Mouse (Mus musculus) hindbrain, embryonic 10.5 days (tissue): ENCODE results near the gene Sel1l. TPM values are rescaled to one million over a fixed set of nuclear protein-coding genes. Genes with fewer than 3 reads are reported as not detected.
"Not testable (repeated sequence)": the region's sequence is repeated elsewhere in the genome, so short reads cannot be mapped to it uniquely, and the experiment has no call there.

Experiments used
- DNase-seq: peaks from one replicate; pipeline ENCODE4 v3.0.0-alpha.2; 2017; ENCODE audit warnings: low spot score
- H3K27ac ChIP-seq: fragments of 300-500 bp; sonication (generic); 2 replicates; pipeline ENCODE4 v1.5.1; 2016; ENCODE audit warnings: mild to moderate bottlenecking, moderate library complexity
- H3K27me3 ChIP-seq: fragments of 300-500 bp; sonication (generic); 2 replicates; pipeline ENCODE4 v1.6.1; 2016; ENCODE audit warnings: mild to moderate bottlenecking; ENCODE audit not compliant: poor library complexity, insufficient read depth, severe bottlenecking
- H3K36me3 ChIP-seq: fragments of 300-500 bp; sonication (generic); 2 replicates; pipeline ENCODE4 v1.6.1; 2016; ENCODE audit warnings: mild to moderate bottlenecking, moderate library complexity
- H3K4me1 ChIP-seq: fragments of 300-500 bp; sonication (generic); replicated peaks from 2 replicates; pipeline ENCODE4 v1.6.1; 2016; ENCODE audit warnings: mild to moderate bottlenecking
- H3K4me3 ChIP-seq: fragments of 300-500 bp; sonication (generic); 2 replicates; pipeline ENCODE4 v1.5.1; 2016; ENCODE audit warnings: mild to moderate bottlenecking, moderate library complexity
- H3K9me3 ChIP-seq: fragments of 300-500 bp; sonication (generic); 2 replicates; pipeline ENCODE4 v1.6.1; 2016; ENCODE audit warnings: mild to moderate bottlenecking, moderate library complexity
- WGBS: fragments of 180-500 bp; shearing (Covaris S2); methylation state at CpG from one replicate; pipeline ENCODE4 v1.1.7; 2016; 5-methylcytosine and 5-hydroxymethylcytosine counted together
- polyA plus RNA-seq: library from polyadenylated mRNA; unstranded; fragments of >200 nt; fragmentation: Nextera tagmentation; extraction: Ambion mirVana; gene quantifications from 2 replicates; pipeline ENCODE4 v1.2.1, GENCODE M21; 2016

Sel1l gene
- polyA plus RNA-seq, 1 experiment from 2014 or later = 61.3 TPM

- not testable (repeated sequence) for H3K36me3 ChIP-seq
Observed at GRCm38 (mm10) chr12:91788446-91788845, 60.5 kb downstream of the Sel1l start.

GRCm38 (mm10) chr12:91787959-91788437 lies 61.0 kb downstream of the Sel1l start, which contains the start of gene Ston2:
TSS of gene Ston2 (minus strand) at chr12:91788387.
- 0 out of 2 replicates have a peak, but pooled peaks cover 7% of the 10 kb centered on the region for H3K4me1 ChIP-seq
- no peaks in the 10 kb centered on the region for H3K9me3 ChIP-seq
- no peaks in the 10 kb centered on the region for H3K27me3 ChIP-seq
- 85% methylated on average over 9 of the region's 9 CpGs for WGBS
- no peaks in the 10 kb centered on the region for H3K36me3 ChIP-seq
- DNase-seq = no peak
- H3K27ac ChIP-seq = no peak within 1 kb of the TSS
- no peak within 1 kb of the TSS for H3K4me3 ChIP-seq

More at GRCm38 (mm10) chr12:91788446-91788845, 60.5 kb downstream of the Sel1l start:
- 65% methylated on average over 3 of the region's 3 CpGs for WGBS
- H3K27ac ChIP-seq, H3K27me3 ChIP-seq, H3K4me3 ChIP-seq, DNase-seq, H3K4me1 ChIP-seq, H3K9me3 ChIP-seq: not testable (repeated sequence)

- Histone ChIP-seq H3K4me3 (no peak overlapping the region), H3K27ac (no peak overlapping the region), H3K36me3 (no peaks in the 10 kb centered on the region), H3K9me3 (no peaks in the 10 kb centered on the region), H3K27me3 (no peaks in the 10 kb centered on the region), H3K4me1 (0 out of 2 replicates have a peak, but pooled peaks cover 7% of the 10 kb centered on the region)
- WGBS = 55% methylated on average over 10 of the region's 10 CpGs
- DNase-seq = peak; percentile 10
Observed at GRCm38 (mm10) chr12:91786355-91786754, 62.6 kb downstream of the Sel1l start.

- H3K9me3 ChIP-seq = no peaks in the 10 kb centered on the region
- no peak overlapping the region for H3K27ac ChIP-seq
- DNase-seq = no peak
- no peak overlapping the region for H3K4me3 ChIP-seq
- peaks cover 25% of the 10 kb centered on the region for H3K27me3 ChIP-seq
- 89% methylated on average over 5 of the region's 5 CpGs for WGBS
- H3K4me1 ChIP-seq = peaks cover 28% of the 10 kb centered on the region
- H3K36me3 ChIP-seq = no peaks in the 10 kb centered on the region
Observed at GRCm38 (mm10) chr12:91781432-91781831, 67.5 kb downstream of the Sel1l start.

- H3K4me3 ChIP-seq = no peak overlapping the region
- no peak for DNase-seq
- H3K36me3 ChIP-seq = no peaks in the 10 kb centered on the region
- no peaks in the 10 kb centered on the region for H3K9me3 ChIP-seq
- WGBS = 87% methylated on average over 3 of the region's 3 CpGs
- H3K27me3 ChIP-seq = peaks cover 25% of the 10 kb centered on the region
- no peak overlapping the region for H3K27ac ChIP-seq
- H3K4me1 ChIP-seq = peaks cover 25% of the 10 kb centered on the region
Observed at GRCm38 (mm10) chr12:91780531-91780930, 68.4 kb downstream of the Sel1l start.

GRCm38 (mm10) chr12:91779004-91779365 lies 70.0 kb downstream of the Sel1l start:
- H3K27ac ChIP-seq = peak overlapping the region; percentile 88
- under 1% methylated on average over 35 of the region's 35 CpGs for WGBS

GRCm38 (mm10) chr12:91778211-91779003 lies 70.5 kb downstream of the Sel1l start:
- Histone ChIP-seq H3K4me1 (peaks cover 25% of the 10 kb centered on the region), H3K36me3 (no peaks in the 10 kb centered on the region), H3K9me3 (no peaks in the 10 kb centered on the region), H3K27ac (peak overlapping the region; percentile 88), H3K4me3 (peak overlapping the region; percentile 83), H3K27me3 (peaks cover 25% of the 10 kb centered on the region)
- under 1% methylated on average over 51 of the region's 51 CpGs for WGBS
- DNase-seq = peak; percentile 68

More at GRCm38 (mm10) chr12:91779004-91779365, 70.0 kb downstream of the Sel1l start:
- H3K9me3 ChIP-seq = no peaks in the 10 kb centered on the region
- peaks cover 25% of the 10 kb centered on the region for H3K27me3 ChIP-seq
- H3K36me3 ChIP-seq = no peaks in the 10 kb centered on the region
- peak overlapping the region; percentile 83 for H3K4me3 ChIP-seq
- DNase-seq = peak; percentile 87
- peaks cover 25% of the 10 kb centered on the region for H3K4me1 ChIP-seq

GRCm38 (mm10) chr12:91776342-91776741 lies 72.6 kb downstream of the Sel1l start:
- Histone ChIP-seq H3K27ac (no peak overlapping the region), H3K4me3 (no peak overlapping the region), H3K9me3 (no peaks in the 10 kb centered on the region), H3K27me3 (peaks cover 25% of the 10 kb centered on the region), H3K4me1 (peaks cover 25% of the 10 kb centered on the region), H3K36me3 (no peaks in the 10 kb centered on the region)
- no peak for DNase-seq
- WGBS = 86% methylated on average over 5 of the region's 5 CpGs

GRCm38 (mm10) chr12:91774811-91775284 lies 74.1 kb downstream of the Sel1l start:
- H3K27ac ChIP-seq = no peak overlapping the region
- peaks cover 25% of the 10 kb centered on the region for H3K4me1 ChIP-seq
- no peak for DNase-seq
- H3K27me3 ChIP-seq = peaks cover 14% of the 10 kb centered on the region; the same call in 1 of the 2 replicates
- H3K4me3 ChIP-seq = no peak overlapping the region
- no peaks in the 10 kb centered on the region for H3K9me3 ChIP-seq
- H3K36me3 ChIP-seq = 0 out of 2 replicates have a peak, but pooled peaks cover 4% of the 10 kb centered on the region
- WGBS = 84% methylated on average over 8 of the region's 8 CpGs

GRCm38 (mm10) chr12:91768871-91769270 lies 80.1 kb downstream of the Sel1l start:
- no peak overlapping the region for H3K4me3 ChIP-seq
- no peaks in the 10 kb centered on the region for H3K9me3 ChIP-seq
- 0 out of 2 replicates have a peak, but pooled peaks cover 4% of the 10 kb centered on the region for H3K36me3 ChIP-seq
- H3K27me3 ChIP-seq = no peaks in the 10 kb centered on the region
- 84% methylated on average over 2 of the region's 2 CpGs for WGBS
- no peak for DNase-seq
- peaks cover 41% of the 10 kb centered on the region for H3K4me1 ChIP-seq
- no peak overlapping the region for H3K27ac ChIP-seq

GRCm38 (mm10) chr12:91768176-91768575 lies 80.8 kb downstream of the Sel1l start:
- 93% methylated on average over 6 of the region's 6 CpGs for WGBS
- Histone ChIP-seq H3K27me3 (no peaks in the 10 kb centered on the region), H3K4me3 (no peak overlapping the region), H3K36me3 (0 out of 2 replicates have a peak, but pooled peaks cover 4% of the 10 kb centered on the region), H3K9me3 (no peaks in the 10 kb centered on the region), H3K4me1 (peaks cover 43% of the 10 kb centered on the region), H3K27ac (no peak overlapping the region)
- DNase-seq = no peak

- Histone ChIP-seq H3K4me3 (peak overlapping the region; percentile 28), H3K27ac (peak overlapping the region; percentile 67)
- WGBS = 30% methylated on average over 14 of the region's 14 CpGs
Observed at GRCm38 (mm10) chr12:91766338-91767107, 82.4 kb downstream of the Sel1l start.

More at GRCm38 (mm10) chr12:91766338-91767107, 82.4 kb downstream of the Sel1l start:
- no peaks in the 10 kb centered on the region for H3K9me3 ChIP-seq
- H3K36me3 ChIP-seq = 0 out of 2 replicates have a peak, but pooled peaks cover 4% of the 10 kb centered on the region
- DNase-seq = peak; percentile 74
- no peaks in the 10 kb centered on the region for H3K27me3 ChIP-seq
- peaks cover 50% of the 10 kb centered on the region for H3K4me1 ChIP-seq
